Mouse (Mus musculus) liver, embryonic 16.5 days (tissue): ENCODE results near the gene Tmem135. TPM values are rescaled to one million over a fixed set of nuclear protein-coding genes. Genes with fewer than 3 reads are reported as not detected.
A peak's percentile ranks its signal among the peaks of the same experiment; 100 is the strongest.

Experiments used
- ATAC-seq: fragments of 200-750 bp; cut with Nextera tagmentation; 2 replicates; pipeline ENCODE4 v1.8.0; 2017; ENCODE audit warnings: low read depth, mild to moderate bottlenecking, moderate number of reproducible peaks, moderate library complexity
- H3K27ac ChIP-seq: fragments of 300-500 bp; sonication (generic); 2 replicates; pipeline ENCODE4 v1.5.1; 2014; ENCODE audit warnings: mild to moderate bottlenecking, low read length
- H3K27me3 ChIP-seq: fragments of 300-500 bp; sonication (generic); 2 replicates; pipeline ENCODE4 v1.6.1; 2014; ENCODE audit warnings: low read depth, low read length, mixed read lengths; ENCODE audit not compliant: control insufficient read depth, insufficient read depth
- H3K36me3 ChIP-seq: fragments of 300-500 bp; sonication (generic); 2 replicates; pipeline ENCODE4 v1.6.1; 2014; ENCODE audit warnings: mild to moderate bottlenecking; ENCODE audit not compliant: control insufficient read depth, insufficient read depth
- H3K4me1 ChIP-seq: fragments of 300-500 bp; sonication (generic); 2 replicates; pipeline ENCODE4 v1.6.1; 2014; ENCODE audit warnings: low read depth, low read length, mixed read lengths; ENCODE audit not compliant: control insufficient read depth
- H3K4me2 ChIP-seq: fragments of 300-500 bp; sonication (generic); 2 replicates; pipeline ENCODE4 v1.6.1; 2014; ENCODE audit warnings: low read depth, low read length, mixed read lengths
- H3K4me3 ChIP-seq: fragments of 300-500 bp; sonication (generic); 2 replicates; pipeline ENCODE4 v1.5.1; 2014; ENCODE audit warnings: low read depth, mild to moderate bottlenecking, low read length
- H3K9ac ChIP-seq: fragments of 300-500 bp; sonication (generic); 2 replicates; pipeline ENCODE4 v1.6.1; 2014; ENCODE audit warnings: low read depth, low read length
- H3K9me3 ChIP-seq: fragments of 300-500 bp; sonication (generic); replicated peaks from 2 replicates; pipeline ENCODE4 v1.6.1; 2016; ENCODE audit warnings: low read length; ENCODE audit not compliant: control insufficient read depth
- WGBS: fragments of 180-500 bp; shearing (Covaris S2); extraction: QIAGEN DNeasy Blood & Tissue Kit; methylation state at CpG from one replicate; pipeline ENCODE4 v1.1.7; 2014; ENCODE audit not compliant: insufficient replicate concordance; 5-methylcytosine and 5-hydroxymethylcytosine counted together
- polyA plus RNA-seq: library from polyadenylated mRNA; unstranded; fragments of >200 nt; fragmentation: Nextera tagmentation; extraction: Ambion mirVana; gene quantifications from 2 replicates; pipeline ENCODE4 v1.2.1, GENCODE M21; 2015

The Tmem135 gene
- polyA plus RNA-seq, 1 experiment from 2014 or later: 18.6 TPM

DNA sequence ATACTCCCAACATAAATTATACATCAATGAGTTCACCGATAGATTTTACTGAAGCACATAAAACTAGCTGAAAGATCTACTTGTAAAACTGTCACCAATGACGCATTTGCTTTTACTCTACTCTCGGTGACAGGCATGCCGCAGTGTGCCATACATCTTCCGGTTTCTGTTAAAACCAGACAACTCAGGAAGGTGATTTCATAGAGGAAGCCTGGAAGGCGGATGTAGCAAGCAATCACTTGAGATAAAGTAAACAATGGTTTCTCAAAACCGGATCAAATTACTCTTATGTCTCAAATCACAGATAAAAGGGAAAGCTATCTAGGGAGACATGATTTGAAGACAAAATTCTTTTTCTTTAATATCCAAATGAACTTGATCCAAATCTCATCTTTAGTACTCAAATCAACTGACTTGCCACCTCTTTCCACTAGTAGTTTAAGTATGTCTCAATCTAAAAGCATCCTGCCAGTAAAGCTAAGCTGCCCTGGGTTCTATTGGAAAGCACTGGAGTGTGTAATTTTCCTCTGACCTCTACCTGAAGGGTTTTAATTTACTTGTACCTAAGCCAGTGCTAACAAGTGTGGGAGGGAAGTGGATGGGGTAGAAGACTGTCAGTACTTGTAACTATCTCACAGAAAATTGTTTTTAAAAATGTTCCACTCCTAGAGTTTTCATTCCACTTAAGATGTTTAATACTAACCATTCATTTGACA is 155.7 kb downstream of the Tmem135 start:
- Histone ChIP-seq H3K4me1 (no peaks in the 10 kb centered on the region), H3K27ac (no peak overlapping the region; the same call in 1 of the 2 replicates), H3K36me3 (no peaks in the 10 kb centered on the region), H3K9ac (no peak overlapping the region), H3K4me2 (no peak overlapping the region), H3K27me3 (no peaks in the 10 kb centered on the region), H3K4me3 (no peak overlapping the region), H3K9me3 (no peaks in the 10 kb centered on the region)
- WGBS: 10% methylated on average over 7 of the region's 7 CpGs
- 0 out of 2 replicates have a peak, but pooled peaks have one; percentile 19 for ATAC-seq

DNA sequence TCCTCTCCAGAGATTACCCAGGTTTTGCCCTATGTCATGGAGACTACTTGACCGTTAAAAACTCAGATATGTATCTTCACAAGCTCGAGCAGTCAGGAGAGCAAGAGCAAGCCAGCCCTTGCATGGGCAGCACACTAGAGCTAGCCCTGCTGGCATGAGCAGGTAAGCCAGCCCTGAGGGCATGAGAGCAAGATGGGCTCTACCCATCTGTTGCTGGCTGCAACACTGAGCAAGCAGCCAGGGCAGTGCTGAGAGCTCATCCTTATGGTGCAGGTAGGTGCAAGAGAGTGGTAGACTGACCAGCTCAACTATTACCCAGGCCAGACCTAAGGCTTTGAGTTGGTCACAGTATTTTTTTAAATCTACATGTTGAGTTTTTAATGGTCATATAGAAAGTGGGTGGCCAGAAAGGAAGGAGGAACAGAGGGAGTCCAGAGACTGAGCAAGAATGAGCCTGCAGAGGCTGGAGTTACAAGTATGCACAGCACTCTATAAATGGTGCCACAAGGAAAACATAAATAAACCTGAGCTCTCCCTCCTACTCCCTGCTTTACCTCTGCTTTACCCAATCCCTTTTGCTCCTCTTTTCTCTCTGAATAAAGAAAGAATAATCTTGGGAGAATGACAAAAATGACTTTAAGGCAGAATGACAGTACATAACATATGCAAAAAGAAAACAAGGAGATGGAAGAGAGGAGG is 156.9 kb downstream of the Tmem135 start:
- no peak overlapping the region for H3K27ac ChIP-seq
- H3K9ac ChIP-seq: no peak overlapping the region
- no peaks in the 10 kb centered on the region for H3K9me3 ChIP-seq
- H3K4me2 ChIP-seq: no peak overlapping the region
- no peaks in the 10 kb centered on the region for H3K4me1 ChIP-seq
- no peak for ATAC-seq
- H3K27me3 ChIP-seq: no peaks in the 10 kb centered on the region
- 74% methylated on average over 2 of the region's 2 CpGs for WGBS
- H3K4me3 ChIP-seq: no peak overlapping the region
- H3K36me3 ChIP-seq: no peaks in the 10 kb centered on the region

DNA sequence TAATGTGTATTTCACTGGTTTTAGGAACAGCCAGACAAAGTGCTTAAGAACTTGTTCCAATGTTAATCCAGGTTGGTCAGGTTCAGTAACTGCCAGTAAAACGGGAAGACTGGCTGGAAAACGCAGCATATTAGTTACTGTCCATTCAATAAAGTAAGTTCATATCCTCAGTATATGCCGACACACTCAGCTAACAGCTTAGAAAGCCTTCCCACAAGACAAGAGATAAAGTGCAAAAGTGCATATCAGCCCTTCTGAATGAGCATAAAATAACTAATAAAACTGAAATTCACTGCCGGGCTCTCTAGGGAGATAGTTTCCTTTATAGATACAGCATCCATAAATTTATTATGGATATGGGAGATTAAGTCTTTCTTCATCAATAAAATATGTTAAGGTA is 161.5 kb downstream of the Tmem135 start:
- ATAC-seq: peak; percentile 54; the same call in 1 of the 2 replicates
- Histone ChIP-seq H3K9ac (no peak overlapping the region), H3K36me3 (no peaks in the 10 kb centered on the region), H3K4me3 (no peak overlapping the region), H3K27me3 (no peaks in the 10 kb centered on the region), H3K9me3 (no peaks in the 10 kb centered on the region), H3K27ac (no peak overlapping the region), H3K4me1 (no peaks in the 10 kb centered on the region), H3K4me2 (0 out of 2 replicates have a peak overlapping the region, but pooled peaks have one; percentile 6)
- WGBS: 35% methylated on average over 4 of the region's 4 CpGs

DNA sequence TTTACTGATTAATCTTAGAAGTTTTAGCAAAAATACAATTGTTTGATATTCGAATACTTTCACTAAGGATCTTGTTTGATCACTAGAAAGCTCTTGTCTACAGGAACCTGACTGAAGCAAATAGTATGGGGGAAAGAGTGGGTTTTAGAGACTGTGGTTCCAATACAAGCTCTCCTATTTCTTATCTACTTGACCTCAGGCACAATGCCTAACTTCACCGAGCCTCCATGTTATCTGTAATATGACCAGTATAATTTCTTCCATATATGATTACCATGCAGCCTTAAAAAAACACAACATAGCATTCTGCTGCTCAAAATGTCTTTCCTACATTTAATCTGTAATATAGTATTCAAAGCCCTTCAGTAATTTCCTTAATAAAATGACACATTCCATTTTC is 161.9 kb downstream of the Tmem135 start:
- 33% methylated on average over 2 of the region's 2 CpGs for WGBS
- peak; percentile 68; the same call in 1 of the 2 replicates for ATAC-seq

DNA sequence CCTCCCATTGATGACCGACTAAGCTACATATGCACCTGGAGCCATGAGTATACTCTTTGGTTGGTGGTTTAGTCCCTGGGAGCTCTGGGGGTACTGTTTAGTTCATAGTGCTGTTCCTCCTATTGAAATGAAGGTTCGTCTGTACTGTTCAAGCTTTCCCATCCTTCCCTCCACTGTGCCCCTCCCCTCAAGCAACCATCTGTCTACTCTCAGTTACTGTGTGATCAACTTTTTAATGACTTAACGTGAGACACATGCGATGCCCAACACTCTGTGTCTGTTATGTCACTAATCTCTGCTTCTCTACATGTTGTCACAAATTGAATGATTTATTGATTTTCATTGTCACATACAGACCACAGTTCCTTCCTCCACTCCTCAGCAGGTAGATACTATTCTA is 164.4 kb downstream of the Tmem135 start:
- Histone ChIP-seq H3K36me3 (no peaks in the 10 kb centered on the region), H3K4me1 (no peaks in the 10 kb centered on the region), H3K4me3 (no peak overlapping the region), H3K27me3 (no peaks in the 10 kb centered on the region), H3K27ac (no peak overlapping the region), H3K4me2 (no peak overlapping the region), H3K9me3 (no peaks in the 10 kb centered on the region), H3K9ac (no peak overlapping the region)
- WGBS: 72% methylated on average over 4 of the region's 4 CpGs
- no peak for ATAC-seq

More for the DNA sequence above, 161.9 kb downstream of the Tmem135 start:
- Histone ChIP-seq H3K4me1 (no peaks in the 10 kb centered on the region), H3K27ac (no peak overlapping the region), H3K9ac (no peak overlapping the region), H3K4me2 (0 out of 2 replicates have a peak overlapping the region, but pooled peaks have one; percentile 6), H3K27me3 (no peaks in the 10 kb centered on the region), H3K4me3 (no peak overlapping the region), H3K9me3 (no peaks in the 10 kb centered on the region), H3K36me3 (no peaks in the 10 kb centered on the region)

DNA sequence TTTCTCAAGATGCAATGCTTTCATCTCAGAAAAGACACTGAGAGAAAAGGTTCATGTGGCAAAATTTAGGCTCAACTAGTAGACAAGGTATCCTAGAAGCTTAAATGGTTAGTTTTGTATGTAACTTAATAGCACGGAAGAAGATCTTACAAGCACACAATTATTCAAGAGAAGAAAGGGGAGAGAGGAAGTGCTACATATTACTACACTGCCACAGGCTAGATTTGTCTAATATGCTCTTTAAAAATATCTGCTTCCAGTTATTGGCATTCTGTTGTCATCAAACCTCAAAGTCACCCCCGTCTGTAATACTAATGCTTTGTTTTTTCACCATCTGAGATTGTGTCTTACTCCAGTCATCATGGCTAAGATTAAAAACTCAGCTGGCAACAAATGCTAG is 167.4 kb downstream of the Tmem135 start:
- H3K36me3 ChIP-seq: no peaks in the 10 kb centered on the region
- 45% methylated on average over 2 of the region's 2 CpGs for WGBS
- ATAC-seq: no peak
- H3K9ac ChIP-seq: no peak overlapping the region
- H3K27me3 ChIP-seq: no peaks in the 10 kb centered on the region
- no peak overlapping the region for H3K27ac ChIP-seq
- H3K4me1 ChIP-seq: no peaks in the 10 kb centered on the region
- no peaks in the 10 kb centered on the region for H3K9me3 ChIP-seq
- H3K4me2 ChIP-seq: no peak overlapping the region
- H3K4me3 ChIP-seq: no peak overlapping the region

DNA sequence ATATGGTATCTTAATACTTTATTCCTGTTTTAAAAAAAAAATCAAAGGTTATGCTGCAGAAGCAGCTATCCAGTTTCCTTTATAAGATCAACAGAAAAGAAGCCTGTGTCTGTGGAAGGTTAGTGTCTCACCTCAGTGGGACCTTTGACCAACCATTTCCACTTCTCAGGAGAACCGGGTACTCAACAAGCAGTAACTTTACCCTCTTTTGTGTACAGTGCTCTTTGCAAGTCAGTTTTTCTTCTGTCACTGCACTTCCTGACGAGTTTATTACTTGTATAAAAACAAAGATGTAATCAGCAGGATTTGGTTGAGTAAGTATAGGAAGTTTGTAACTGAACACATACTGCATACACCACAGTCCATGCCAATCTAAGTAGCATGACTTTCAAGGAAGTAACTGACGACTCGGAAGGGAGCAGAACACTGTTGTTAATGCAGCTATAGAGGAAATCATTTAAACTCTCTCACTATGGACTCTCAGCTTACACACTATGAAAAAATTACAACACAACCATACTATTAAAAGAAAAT is 168.0 kb downstream of the Tmem135 start:
- H3K36me3 ChIP-seq: no peaks in the 10 kb centered on the region
- no peak for ATAC-seq
- no peaks in the 10 kb centered on the region for H3K27me3 ChIP-seq
- H3K9me3 ChIP-seq: no peaks in the 10 kb centered on the region
- WGBS: 29% methylated on average over 4 of the region's 4 CpGs
- no peak overlapping the region for H3K4me2 ChIP-seq
- no peak overlapping the region for H3K27ac ChIP-seq
- no peak overlapping the region for H3K4me3 ChIP-seq
- H3K4me1 ChIP-seq: no peaks in the 10 kb centered on the region
- H3K9ac ChIP-seq: no peak overlapping the region

DNA sequence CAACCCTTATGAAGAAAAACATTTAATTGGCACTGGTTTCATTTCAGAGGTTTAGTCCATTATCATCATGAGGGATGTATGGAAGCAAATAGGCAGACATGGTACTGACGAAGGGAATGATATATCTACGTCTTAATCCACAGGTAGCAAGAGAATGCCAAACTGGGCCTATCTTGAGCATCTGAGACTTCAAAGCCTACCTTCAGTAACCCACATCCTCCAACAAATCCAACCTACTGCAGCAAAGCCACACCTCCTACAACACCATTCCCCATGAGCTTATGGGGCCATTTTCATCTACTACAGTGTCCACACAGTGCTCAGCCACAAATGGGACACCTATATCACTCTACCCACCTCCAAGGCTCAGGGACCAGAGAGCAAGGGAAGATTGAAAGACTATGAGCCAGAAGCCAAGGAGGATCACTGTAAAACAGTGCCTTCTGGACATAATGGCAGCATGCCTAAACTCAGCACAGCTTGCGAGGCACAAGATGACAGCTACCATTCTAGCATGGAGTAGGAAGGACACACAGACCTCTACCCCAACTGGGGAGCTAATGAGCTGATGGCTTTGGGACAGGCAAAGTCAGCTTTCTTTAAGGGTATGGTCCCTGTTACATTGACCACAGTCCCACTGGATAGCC is 171.4 kb downstream of the Tmem135 start:
- H3K9ac ChIP-seq: no peak overlapping the region
- WGBS: 76% methylated on average over 3 of the region's 3 CpGs
- H3K4me3 ChIP-seq: no peak overlapping the region
- no peak overlapping the region for H3K4me2 ChIP-seq
- H3K27me3 ChIP-seq: no peaks in the 10 kb centered on the region
- no peaks in the 10 kb centered on the region for H3K36me3 ChIP-seq
- no peak for ATAC-seq
- H3K27ac ChIP-seq: no peak overlapping the region
- H3K9me3 ChIP-seq: no peaks in the 10 kb centered on the region
- H3K4me1 ChIP-seq: no peaks in the 10 kb centered on the region
